Mouse (Mus musculus) stomach, postnatal 0 days (tissue): ENCODE data around the gene Ssbp2. TPM values are rescaled to one million over a fixed set of nuclear protein-coding genes. Genes with fewer than 3 reads are reported as not detected.

Experiments used
- ATAC-seq: fragments of 200-750 bp; cut with Nextera tagmentation; 2 replicates; pipeline ENCODE4 v1.8.0; 2017; ENCODE audit not compliant: low FRiP score, low TSS enrichment
- DNase-seq: peaks from one replicate; pipeline ENCODE4 v3.0.0-alpha.2; 2016; ENCODE audit warnings: low spot score
- H3K27ac ChIP-seq: fragments of 300-500 bp; sonication (generic); replicated peaks from 2 replicates; pipeline ENCODE4 v1.5.1; 2014; ENCODE audit warnings: mild to moderate bottlenecking, control low read depth
- H3K27me3 ChIP-seq: fragments of 300-500 bp; sonication (generic); 2 replicates; pipeline ENCODE4 v1.6.1; 2014; ENCODE audit warnings: low read length; ENCODE audit not compliant: control insufficient read depth, insufficient read depth
- H3K36me3 ChIP-seq: fragments of 300-500 bp; sonication (generic); 2 replicates; pipeline ENCODE4 v1.6.1; 2014; ENCODE audit warnings: low read length, mixed read lengths; ENCODE audit not compliant: control insufficient read depth, insufficient read depth
- H3K4me1 ChIP-seq: fragments of 300-500 bp; sonication (generic); replicated peaks from 2 replicates; pipeline ENCODE4 v1.6.1; 2014; ENCODE audit warnings: antibody characterized with exemption; ENCODE audit not compliant: control insufficient read depth, insufficient read depth
- H3K4me2 ChIP-seq: fragments of 300-500 bp; sonication (generic); replicated peaks from 2 replicates; pipeline ENCODE4 v1.6.1; 2014; ENCODE audit warnings: low read depth, mild to moderate bottlenecking, control low read depth, moderate library complexity
- H3K4me3 ChIP-seq: fragments of 300-500 bp; sonication (generic); 2 replicates; pipeline ENCODE4 v1.5.1; 2014; ENCODE audit warnings: low read depth, low read length, control low read depth
- H3K9ac ChIP-seq: fragments of 300-500 bp; sonication (generic); 2 replicates; pipeline ENCODE4 v1.6.1; 2014; ENCODE audit warnings: mild to moderate bottlenecking, low read length, control low read depth, mixed read lengths
- H3K9me3 ChIP-seq: fragments of 300-500 bp; sonication (generic); 2 replicates; pipeline ENCODE4 v1.6.1; 2016; ENCODE audit warnings: low read length; ENCODE audit not compliant: control insufficient read depth
- CTCF ChIP-seq: IDR thresholded peaks from 2 replicates; pipeline ENCODE4 v1.5.1; 2016; ENCODE audit warnings: antibody characterized with exemption, low read depth, mild to moderate bottlenecking, moderate library complexity
- EP300 ChIP-seq: optimal IDR thresholded peaks from 2 replicates; pipeline ENCODE3; 2016; ENCODE audit warnings: antibody characterized with exemption
- WGBS: fragments of 180-500 bp; shearing (Covaris S2); extraction: QIAGEN DNeasy Blood & Tissue Kit; methylation state at CpG from one replicate; pipeline ENCODE4 v1.1.7; 2014; 5-methylcytosine and 5-hydroxymethylcytosine counted together
- polyA plus RNA-seq: library from polyadenylated mRNA; unstranded; fragments of >200 nt; fragmentation: Nextera tagmentation; extraction: Ambion mirVana; gene quantifications from 2 replicates; pipeline ENCODE4 v1.2.1, GENCODE M21; 2015

Gene Ssbp2
- polyA plus RNA-seq, 1 experiment from 2014 or later, result 59.2 TPM

GRCm38 (mm10) chr13:91634123-91634522 is 174.0 kb downstream of the Ssbp2 start:
- TF ChIP-seq CTCF, result no peak
- TF ChIP-seq EP300, result no peak
- ATAC-seq (no peak), DNase-seq (no peak)
- WGBS, result 44% methylated on average over 7 of the region's 7 CpGs
- H3K4me2 ChIP-seq, result no peak overlapping the region
- no peak overlapping the region; the same call in 1 of the 2 replicates for H3K27ac ChIP-seq
- H3K9ac ChIP-seq, result no peak overlapping the region
- H3K4me1 ChIP-seq, result no peaks in the 10 kb centered on the region
- no peaks in the 10 kb centered on the region for H3K36me3 ChIP-seq
- H3K9me3 ChIP-seq, result no peaks in the 10 kb centered on the region
- H3K27me3 ChIP-seq, result no peaks in the 10 kb centered on the region
- H3K4me3 ChIP-seq, result no peak overlapping the region

GRCm38 (mm10) chr13:91635957-91636356 is 175.9 kb downstream of the Ssbp2 start:
- DNase-seq, result no peak
- WGBS, result 80% methylated on average over 2 of the region's 2 CpGs
- ATAC-seq, result no peak
- TF ChIP-seq EP300 (no peak), CTCF (no peak)
- Histone ChIP-seq H3K9me3 (no peaks in the 10 kb centered on the region), H3K4me3 (no peak overlapping the region), H3K27ac (no peak overlapping the region), H3K36me3 (no peaks in the 10 kb centered on the region), H3K9ac (no peak overlapping the region), H3K27me3 (no peaks in the 10 kb centered on the region), H3K4me2 (no peak overlapping the region), H3K4me1 (no peaks in the 10 kb centered on the region)

GRCm38 (mm10) chr13:91636814-91637213 is 176.7 kb downstream of the Ssbp2 start:
- WGBS, result 20% methylated on average over 5 of the region's 5 CpGs
- TF ChIP-seq EP300 (no peak), CTCF (peak; percentile 96)
- H3K27me3 ChIP-seq, result no peaks in the 10 kb centered on the region
- no peaks in the 10 kb centered on the region for H3K9me3 ChIP-seq
- no peak overlapping the region for H3K4me3 ChIP-seq
- no peak overlapping the region for H3K4me2 ChIP-seq
- ATAC-seq (peak; percentile 35; the same call in 1 of the 2 replicates), DNase-seq (peak; percentile 83)
- H3K27ac ChIP-seq, result no peak overlapping the region
- no peaks in the 10 kb centered on the region for H3K36me3 ChIP-seq
- no peak overlapping the region for H3K9ac ChIP-seq
- no peaks in the 10 kb centered on the region for H3K4me1 ChIP-seq

- no peaks in the 10 kb centered on the region for H3K27me3 ChIP-seq
Observed at GRCm38 (mm10) chr13:91638836-91639235, 178.8 kb downstream of the Ssbp2 start.

GRCm38 (mm10) chr13:91640219-91640618 is 180.1 kb downstream of the Ssbp2 start:
- ATAC-seq (no peak), DNase-seq (no peak)
- Histone ChIP-seq H3K9me3 (no peaks in the 10 kb centered on the region), H3K27me3 (no peaks in the 10 kb centered on the region), H3K4me1 (no peaks in the 10 kb centered on the region), H3K27ac (no peak overlapping the region), H3K4me3 (no peak overlapping the region), H3K4me2 (no peak overlapping the region), H3K36me3 (no peaks in the 10 kb centered on the region), H3K9ac (no peak overlapping the region)
- TF ChIP-seq EP300, result no peak
- TF ChIP-seq CTCF, result no peak
- 50% methylated on average over 5 of the region's 5 CpGs for WGBS

More at GRCm38 (mm10) chr13:91638836-91639235, 178.8 kb downstream of the Ssbp2 start:
- H3K4me3 ChIP-seq, result no peak overlapping the region
- H3K9me3 ChIP-seq, result no peaks in the 10 kb centered on the region
- no peak for TF ChIP-seq EP300
- TF ChIP-seq CTCF, result no peak
- H3K36me3 ChIP-seq, result no peaks in the 10 kb centered on the region
- ATAC-seq, result no peak
- no peak overlapping the region for H3K9ac ChIP-seq
- WGBS, result 57% methylated on average over 5 of the region's 5 CpGs
- no peak overlapping the region for H3K4me2 ChIP-seq
- H3K4me1 ChIP-seq, result no peaks in the 10 kb centered on the region
- DNase-seq, result no peak
- H3K27ac ChIP-seq, result no peak overlapping the region

GRCm38 (mm10) chr13:91648240-91648639 is 188.2 kb downstream of the Ssbp2 start:
- Histone ChIP-seq H3K27ac (no peak overlapping the region), H3K4me1 (no peaks in the 10 kb centered on the region), H3K27me3 (no peaks in the 10 kb centered on the region), H3K4me3 (no peak overlapping the region), H3K36me3 (no peaks in the 10 kb centered on the region), H3K4me2 (no peak overlapping the region), H3K9ac (no peak overlapping the region), H3K9me3 (no peaks in the 10 kb centered on the region)
- WGBS, result 51% methylated on average over 6 of the region's 6 CpGs
- DNase-seq (no peak), ATAC-seq (no peak)
- TF ChIP-seq CTCF (peak; percentile 74), EP300 (no peak)
